Mouse (Mus musculus) lung, postnatal 14 days (tissue): ENCODE data around the gene Csnk2a1.
A peak's percentile ranks its signal among the peaks of the same experiment; 100 is the strongest.

Experiments used
- DNase-seq: peaks from one replicate; pipeline ENCODE4 v3.0.0; 2021

Csnk2a1 gene

DNA sequence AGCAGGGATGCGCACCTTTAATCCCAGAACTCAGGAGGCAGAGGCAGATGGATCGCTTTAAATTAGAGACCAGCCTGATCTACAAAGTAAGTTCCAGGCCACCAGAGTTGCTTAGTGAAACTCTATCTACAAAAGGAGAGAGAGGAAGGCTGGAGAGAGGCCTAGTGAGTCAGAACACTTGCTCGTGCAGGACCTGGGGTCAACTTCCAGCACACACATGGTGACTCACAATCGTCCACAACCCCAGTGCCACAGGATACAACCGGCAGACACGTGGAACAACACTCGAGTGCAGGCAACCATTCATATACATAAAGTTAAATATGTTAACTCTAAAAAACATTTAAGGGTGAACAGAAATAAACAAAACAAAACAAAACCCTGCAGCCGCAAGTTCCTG lies 100.0 kb downstream of the Csnk2a1 start:
- DNase-seq = no peak

DNA sequence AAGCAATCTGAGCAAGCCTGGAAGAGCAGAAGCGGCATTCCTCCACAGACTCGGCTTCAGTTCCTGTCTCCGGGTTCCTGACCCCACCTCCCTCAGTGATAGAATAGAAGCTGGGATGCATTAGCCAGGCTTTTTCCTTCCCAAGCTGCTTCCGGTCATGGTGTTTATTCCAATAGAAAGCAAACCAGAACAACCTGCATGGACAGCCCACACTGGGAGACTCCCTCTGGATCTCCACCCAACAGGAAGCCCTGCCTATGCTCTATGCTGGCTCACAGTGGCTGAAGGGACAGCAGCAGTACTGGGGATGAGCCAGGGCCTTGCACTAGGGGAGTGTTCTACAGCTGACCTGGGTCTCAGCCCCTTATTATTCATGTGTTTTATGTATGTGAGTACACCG lies 101.3 kb downstream of the Csnk2a1 start:
- DNase-seq = peak; percentile 12

DNA sequence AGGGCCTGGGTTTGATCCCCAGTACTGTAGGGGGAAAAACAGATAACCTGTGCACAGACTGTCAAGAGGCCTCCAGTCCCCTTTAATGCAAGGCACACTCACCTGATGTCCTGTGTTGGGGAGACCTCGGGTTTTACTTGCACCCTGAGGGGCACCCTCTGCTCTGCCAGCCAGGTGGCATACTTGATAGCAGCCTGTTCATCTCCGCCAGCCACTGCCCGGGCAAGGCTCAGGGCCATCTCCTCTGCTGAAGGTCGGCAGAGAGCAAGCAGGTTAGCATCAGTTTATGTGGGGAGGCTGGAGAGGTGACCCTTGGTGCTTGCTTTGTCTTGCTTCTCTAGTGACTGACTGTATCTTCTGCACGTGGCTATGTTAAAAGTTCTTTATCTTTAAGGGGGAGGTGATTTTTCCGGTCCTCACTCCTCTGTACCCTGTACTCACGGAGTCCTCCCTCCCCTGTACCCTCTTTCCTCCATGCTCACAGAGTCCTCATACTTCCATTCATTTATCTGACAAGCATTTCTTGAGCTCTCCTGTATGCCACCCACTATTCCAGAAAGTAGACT lies 104.3 kb downstream of the Csnk2a1 start:
- no peak for DNase-seq
